Mouse (Mus musculus) CH12.LX (cell line): Measurements from ENCODE around the gene Cacng7. TPM values are rescaled to one million over a fixed set of nuclear protein-coding genes. Genes with fewer than 3 reads are reported as not detected.
A peak's percentile ranks its signal among the peaks of the same experiment; 100 is the strongest.

Source experiments
- DNase-seq: peaks from one replicate; pipeline ENCODE4 v3.0.0-alpha.2; 2013; ENCODE audit errors: extremely low read depth
- H3K27ac ChIP-seq: 2 replicates; pipeline ENCODE4 v1.5.1; 2012; ENCODE audit warnings: low read depth, mild to moderate bottlenecking, control low read depth, moderate library complexity; ENCODE audit not compliant: insufficient read depth
- H3K27me3 ChIP-seq: replicated peaks from 2 replicates; pipeline ENCODE3; 2012; ENCODE audit warnings: inconsistent platforms
- H3K36me3 ChIP-seq, 2 experiments: replicated peaks in 1 of 2; 2 replicates each; pipeline versions ENCODE3 to v1.6.1; 2012; ENCODE audit warnings: inconsistent platforms in 1 of 2, low read length in 1 of 2, mild to moderate bottlenecking in 1 of 2, mixed read lengths in 1 of 2, moderate library complexity in 1 of 2; ENCODE audit not compliant: control insufficient read depth in 1 of 2, insufficient read depth in 1 of 2
- H3K4me1 ChIP-seq, 2 experiments: 2 replicates each; pipeline ENCODE4 v1.6.1; 2012; ENCODE audit warnings: inconsistent platforms in 1 of 2, moderate library complexity in 1 of 2; ENCODE audit not compliant: insufficient read depth in 2 of 2, control insufficient read depth in 1 of 2
- H3K4me2 ChIP-seq: 2 replicates; pipeline ENCODE4 v1.6.1; 2012; ENCODE audit warnings: low read depth, mild to moderate bottlenecking, control low read depth; ENCODE audit not compliant: poor library complexity, insufficient read depth, severe bottlenecking
- H3K4me3 ChIP-seq, 3 experiments: fragments of 150-350 bp in 1 of 3; sonication (generic) in 1 of 3; replicated peaks in 1 of 3; 2 replicates each; pipeline versions ENCODE3 to v1.5.1; 2011 to 2012; ENCODE audit warnings: low read depth in 2 of 3, low read length in 2 of 3, mild to moderate bottlenecking in 2 of 3, moderate library complexity in 2 of 3, control low read depth in 1 of 3, improper control_type of control experiment in 1 of 3, inconsistent platforms in 1 of 3, mixed read lengths in 1 of 3; ENCODE audit not compliant: poor library complexity in 1 of 3
- H3K79me2 ChIP-seq: replicated peaks from 2 replicates; pipeline ENCODE4 v1.6.1; 2012; ENCODE audit warnings: mild to moderate bottlenecking, moderate library complexity; ENCODE audit not compliant: control insufficient read depth, poor library complexity, insufficient read depth, severe bottlenecking; ENCODE audit errors: extremely low read depth
- H3K9ac ChIP-seq: 2 replicates; pipeline ENCODE4 v1.6.1; 2012; ENCODE audit warnings: low read depth, mild to moderate bottlenecking, control low read depth, moderate library complexity; ENCODE audit not compliant: insufficient read depth
- H3K9me3 ChIP-seq: replicated peaks from 2 replicates; pipeline ENCODE3; 2012; ENCODE audit warnings: low read length, inconsistent platforms, mixed read lengths
- BHLHE40 ChIP-seq: IDR thresholded peaks from 2 replicates; pipeline ENCODE4 v1.6.1; 2011; ENCODE audit warnings: mild to moderate bottlenecking, low read depth, low read length, improper control_type of control experiment
- CHD2 ChIP-seq: IDR thresholded peaks from 2 replicates; pipeline ENCODE4 v1.6.1; 2011; ENCODE audit warnings: low read length, improper control_type of control experiment
- E2F4 ChIP-seq: IDR thresholded peaks from 2 replicates; pipeline ENCODE4 v1.6.1; 2011; ENCODE audit warnings: low read depth, low read length, improper control_type of control experiment; ENCODE audit not compliant: insufficient replicate concordance
- ELF1 ChIP-seq: IDR thresholded peaks from 2 replicates; pipeline ENCODE4 v1.6.1; 2014; ENCODE audit warnings: low read depth, mild to moderate bottlenecking, inconsistent platforms, low read length, improper control_type of control experiment
- EP300 ChIP-seq: IDR thresholded peaks from 2 replicates; pipeline ENCODE4 v1.6.1; 2011; ENCODE audit warnings: low read length, improper control_type of control experiment
- ETS1 ChIP-seq: conservative IDR thresholded peaks from 2 replicates; pipeline ENCODE4 v1.6.1; 2012; ENCODE audit warnings: low read depth, mild to moderate bottlenecking, inconsistent platforms, low read length, improper control_type of control experiment, moderate library complexity
- GABPA ChIP-seq: IDR thresholded peaks from 2 replicates; pipeline ENCODE4 v1.6.1; 2012; ENCODE audit warnings: low read depth, low read length, improper control_type of control experiment, inconsistent platforms; ENCODE audit not compliant: insufficient replicate concordance
- IRF4 ChIP-seq: IDR thresholded peaks from 2 replicates; pipeline ENCODE4 v1.6.1; 2014; ENCODE audit warnings: low read depth, mild to moderate bottlenecking, inconsistent platforms, low read length, improper control_type of control experiment
- JUN ChIP-seq: IDR thresholded peaks from 2 replicates; pipeline ENCODE4 v1.6.1; 2011; ENCODE audit warnings: low read depth, mild to moderate bottlenecking, low read length, improper control_type of control experiment, moderate library complexity; ENCODE audit not compliant: insufficient read depth
- JUND ChIP-seq: conservative IDR thresholded peaks from 2 replicates; pipeline ENCODE4 v1.6.1; 2011; ENCODE audit warnings: low read depth, low read length, improper control_type of control experiment
- KAT2A ChIP-seq: IDR thresholded peaks from 2 replicates; pipeline ENCODE4 v1.6.1; 2012; ENCODE audit warnings: low read length, improper control_type of control experiment, inconsistent platforms; ENCODE audit not compliant: insufficient replicate concordance
- MAFK ChIP-seq: IDR thresholded peaks from 2 replicates; pipeline ENCODE4 v1.6.1; 2011; ENCODE audit warnings: low read length, improper control_type of control experiment; ENCODE audit not compliant: insufficient replicate concordance
- MAX ChIP-seq: IDR thresholded peaks from 2 replicates; pipeline ENCODE4 v1.6.1; 2011; ENCODE audit warnings: low read length, improper control_type of control experiment
- MAZ ChIP-seq: IDR thresholded peaks from 2 replicates; pipeline ENCODE4 v1.6.1; 2012; ENCODE audit warnings: low read depth, mild to moderate bottlenecking, inconsistent platforms, low read length, improper control_type of control experiment, moderate library complexity
- MEF2A ChIP-seq: IDR thresholded peaks from 2 replicates; pipeline ENCODE4 v1.6.1; 2014; ENCODE audit warnings: low read depth, mild to moderate bottlenecking, inconsistent platforms, low read length, improper control_type of control experiment, borderline replicate concordance
- MXI1 ChIP-seq: IDR thresholded peaks from 2 replicates; pipeline ENCODE4 v1.6.1; 2011; ENCODE audit warnings: mild to moderate bottlenecking, low read depth, low read length, improper control_type of control experiment
- MYC ChIP-seq: IDR thresholded peaks from 2 replicates; pipeline ENCODE4 v1.6.1; 2011; ENCODE audit warnings: low read depth, mild to moderate bottlenecking, improper control_type of control experiment, low read length
- NELFE ChIP-seq: IDR thresholded peaks from 2 replicates; pipeline ENCODE4 v1.6.1; 2011; ENCODE audit warnings: low read depth, low read length, improper control_type of control experiment
- NRF1 ChIP-seq: IDR thresholded peaks from 2 replicates; pipeline ENCODE4 v1.6.1; 2014; ENCODE audit warnings: low read depth, mild to moderate bottlenecking, inconsistent platforms, low read length, improper control_type of control experiment, moderate library complexity
- PAX5 ChIP-seq: IDR thresholded peaks from 2 replicates; pipeline ENCODE4 v1.6.1; 2012; ENCODE audit warnings: low read length, inconsistent platforms, mixed read lengths
- RCOR1 ChIP-seq: conservative IDR thresholded peaks from 2 replicates; pipeline ENCODE4 v1.6.1; 2012; ENCODE audit warnings: low read depth, mild to moderate bottlenecking, inconsistent platforms, low read length, improper control_type of control experiment
- SIN3A ChIP-seq: IDR thresholded peaks from 2 replicates; pipeline ENCODE4 v1.6.1; 2012; ENCODE audit warnings: low read length, improper control_type of control experiment, inconsistent platforms
- TCF12 ChIP-seq: IDR thresholded peaks from 2 replicates; pipeline ENCODE4 v1.6.1; 2014; ENCODE audit warnings: low read depth, mild to moderate bottlenecking, inconsistent platforms, low read length, improper control_type of control experiment
- ZC3H11A ChIP-seq: IDR thresholded peaks from 2 replicates; pipeline ENCODE4 v1.6.1; 2012; ENCODE audit warnings: low read depth, mild to moderate bottlenecking, inconsistent platforms, low read length, improper control_type of control experiment
- ZNF384 ChIP-seq: IDR thresholded peaks from 2 replicates; pipeline ENCODE4 v1.6.1; 2012; ENCODE audit warnings: low read depth, low read length, improper control_type of control experiment, inconsistent platforms
- dilution Hi-C: fragments of 300-500 bp; cut with MboI; formaldehyde crosslinking; loops from 2 replicates; pipeline ENCODE4 v1.14.3; 2020; ENCODE audit warnings: low sequenced_read_pairs; ENCODE audit not compliant: extremely low pct_unique_long_range_greater_than_20kb, extremely low pct_ligation_motif_present
- in situ Hi-C: fragments of 300-500 bp; cut with MboI; formaldehyde crosslinking; loops from 3 replicates; pipeline ENCODE4 v1.14.3; 2019; ENCODE audit warnings: low sequenced_read_pairs, low pct_ligation_motif_present, low pct_unique_long_range_greater_than_20kb, mixed read lengths
- polyA plus RNA-seq: library from polyadenylated mRNA; unstranded; fragments of >175 nt; gene quantifications from 2 replicates; pipeline ENCODE4 v1.2.1, GENCODE M21; 2012; ENCODE audit warnings: low read depth; ENCODE audit not compliant: insufficient read length
- total RNA-seq, 2 experiments: library from RNA; depleted of rRNA; stranded (reverse); fragments of 300-350 nt in 1 of 2; fragments of >200 nt in 1 of 2; gene quantifications; 2 replicates each; pipeline ENCODE4 v1.2.3; 2012 to 2014

Cacng7 gene
- total RNA-seq (2012; rRNA removed), result 0.21 TPM in 2 replicates
- 0.26 and 0.28 TPM in 2 replicates for total RNA-seq (2014; rRNA removed)
- polyA plus RNA-seq, result 2.4 and 2.8 TPM in 2 replicates

GRCm38 (mm10) chr7:3332619-3333521, at the start of gene Cacng7:
Gene Cacng7, plus strand, starts transcription at chr7:3332955.
- no peak within 1 kb of the TSS for H3K27ac ChIP-seq
- dilution Hi-C loops, result no loop called here
- in situ Hi-C loops, result no loop called here

GRCm38 (mm10) chr7:3283081-3283875, 49.5 kb upstream of the Cacng7 start:
- Histone ChIP-seq H3K27me3 (no peaks in the 10 kb centered on the region), H3K4me2 (no peak overlapping the region), H3K9ac (0 out of 2 replicates have a peak overlapping the region, but pooled peaks have one; percentile 2), H3K79me2 (no peaks in the 10 kb centered on the region), H3K9me3 (no peaks in the 10 kb centered on the region), H3K27ac (peak overlapping the region; percentile 9; the same call in 1 of the 2 replicates), H3K36me3 (no peaks in the 10 kb centered on the region), H3K4me3 (no peak overlapping the region)
- in situ Hi-C loops, result no loop called here
- peak; percentile 60 for DNase-seq
- dilution Hi-C loops, result no loop called here
- peak; percentile 86 for TF ChIP-seq JUN
- TF ChIP-seq MXI1, result peak; percentile 41; the same call in 1 of the 2 replicates
- peak; percentile 72; the same call in 1 of the 2 replicates for TF ChIP-seq CHD2
- TF ChIP-seq ZC3H11A, result no peak
- TF ChIP-seq MAFK, result peak; percentile 66; the same call in 1 of the 2 replicates
- no peak for TF ChIP-seq E2F4
- TF ChIP-seq TCF12, result peak; percentile 99
- peak; percentile 73 for TF ChIP-seq MAX
- TF ChIP-seq RCOR1, result peak; percentile 86
- peak; percentile 91 for TF ChIP-seq BHLHE40
- peak; percentile 53; the same call in 1 of the 2 replicates for TF ChIP-seq SIN3A
- peak; percentile 78; the same call in 1 of the 2 replicates for TF ChIP-seq MEF2A
- peak; percentile 94 for TF ChIP-seq EP300
- peak; percentile 82 for TF ChIP-seq MYC
- peak; percentile 84 for TF ChIP-seq JUND
- TF ChIP-seq NELFE, result no peak
- TF ChIP-seq IRF4, result peak; percentile 97
- peak; percentile 72 for TF ChIP-seq ETS1
- TF ChIP-seq ELF1, result no peak
- peak; percentile 43; the same call in 1 of the 2 replicates for TF ChIP-seq ZNF384
- peak; percentile 56 for TF ChIP-seq NRF1
- TF ChIP-seq PAX5, result no peak
- TF ChIP-seq MAZ, result no peak
- TF ChIP-seq KAT2A, result no peak
- no peak for TF ChIP-seq GABPA
- TF ChIP-seq, all 38 proteins: peak for 17
- H3K4me1 ChIP-seq, result peaks cover 26 to 77% of the 10 kb centered on the region in 2 experiments

More at GRCm38 (mm10) chr7:3332619-3333521, at the start of gene Cacng7:
- H3K4me1 ChIP-seq, result no peaks in the 10 kb centered on the region
- H3K9ac ChIP-seq, result no peak within 1 kb of the TSS
- H3K9me3 ChIP-seq, result no peaks in the 10 kb centered on the region
- H3K4me2 ChIP-seq, result peak within 1 kb of the TSS; percentile 35; the same call in 1 of the 2 replicates
- H3K4me3 ChIP-seq, result no peak within 1 kb of the TSS
- no peak for TF ChIP-seq BHLHE40
- no peaks in the 10 kb centered on the region for H3K36me3 ChIP-seq
- DNase-seq, result no peak
- peaks cover 4% of the 10 kb centered on the region for H3K27me3 ChIP-seq
- no peaks in the 10 kb centered on the region for H3K79me2 ChIP-seq
